In genomic region chr9:71770991-71771767, GRCm38 (mm10) we compare ENCODE assay signal across 8 mouse cellular contexts. TPM values are rescaled to one million over a fixed set of nuclear protein-coding genes. Genes with fewer than 3 reads are reported as not detected.
DNase-seq lines count a peak whose midpoint lies in the region; ATAC-seq and TF ChIP-seq lines count a peak whose summit lies in the region.

Gene Cgnl1 (minus strand): TSS chr9:71771602.

- H3K4me2 ChIP-seq in liver, embryonic 11.5 days = peak within 1 kb of the TSS; percentile 77
- peak within 1 kb of the TSS; percentile 58 for H3K4me2 ChIP-seq in myocyte (ENCODE audit: low read depth)

- peaks cover 3% of the 10 kb centered on the region; the same call in 1 of the 2 replicates for H3K9me3 ChIP-seq in erythroblast, embryonic 14.5 days (ENCODE audit: control insufficient read depth, low read length)
- no peaks in the 10 kb centered on the region for H3K9me3 ChIP-seq in liver, embryonic 11.5 days (ENCODE audit: control insufficient read depth, low read length)

- peak within 1 kb of the TSS; percentile 52 for H3K4me3 ChIP-seq in erythroblast, embryonic 14.5 days (replicated peaks)
- peak within 1 kb of the TSS; percentile 63 for H3K4me3 ChIP-seq in liver, embryonic 11.5 days (ENCODE audit: low read depth, low read length)
- H3K4me3 ChIP-seq in myocyte = peak within 1 kb of the TSS; percentile 6

- TF ChIP-seq POLR2A in myocyte (IDR thresholded peaks at IDR 0.05; ENCODE audit: insufficient read length, low read depth) = peak; percentile 27

- no peak within 1 kb of the TSS for H3K27ac ChIP-seq in liver, embryonic 11.5 days (ENCODE audit: low read depth, low read length)

- no peaks in the 10 kb centered on the region for H3K36me3 ChIP-seq in erythroblast, embryonic 14.5 days (ENCODE audit: control insufficient read depth)
- no peaks in the 10 kb centered on the region for H3K36me3 ChIP-seq in liver, embryonic 11.5 days (ENCODE audit: control insufficient read depth, insufficient read depth, low read length)
- no peaks in the 10 kb centered on the region for H3K36me3 ChIP-seq in myocyte (ENCODE audit: control insufficient read depth, insufficient read depth)

- peak within 1 kb of the TSS; percentile 57 for H3K9ac ChIP-seq in liver, embryonic 11.5 days (ENCODE audit: low read depth, low read length)

- H3K79me2 ChIP-seq in myocyte (ENCODE audit: control insufficient read depth, insufficient read depth) = no peaks in the 10 kb centered on the region

- ATAC-seq in erythroblast, adult 5-6 weeks (replicated peaks; ENCODE audit: low FRiP score, poor library complexity, severe bottlenecking) = no peak
- ATAC-seq in liver, embryonic 11.5 days (replicated peaks; ENCODE audit: low FRiP score) = peak; percentile 75

- peaks cover 2% of the 10 kb centered on the region for H3K4me1 ChIP-seq in erythroblast, embryonic 14.5 days (ENCODE audit: control insufficient read depth)
- peaks cover 9% of the 10 kb centered on the region for H3K4me1 ChIP-seq in liver, embryonic 11.5 days (replicated peaks; ENCODE audit: control insufficient read depth, insufficient read depth, low read length)

- WGBS in liver, embryonic 11.5 days = under 1% methylated on average over 61 of the region's 67 CpGs

- H3K27me3 ChIP-seq in erythroblast, embryonic 14.5 days (ENCODE audit: control insufficient read depth) = peaks cover 33% of the 10 kb centered on the region
- H3K27me3 ChIP-seq in liver, embryonic 11.5 days (replicated peaks; ENCODE audit: control insufficient read depth, insufficient read depth, low read length) = peaks cover 29% of the 10 kb centered on the region
- H3K27me3 ChIP-seq in myocyte (ENCODE audit: control insufficient read depth, insufficient read depth, insufficient read length) = no peaks in the 10 kb centered on the region

- DNase-seq in cerebellum, postnatal 10 days = peak; percentile 48 to 63
- DNase-seq in gastrocnemius, postnatal 36 days = peak; percentile 55 to 67
- peak; percentile 3 for DNase-seq in induced T-regulatory cell, adult 2 months (ENCODE audit: low read depth)
- DNase-seq in liver, embryonic 11.5 days (ENCODE audit: low spot score) = peak; percentile 76
- peak; percentile 12 for DNase-seq in thymus, postnatal 14 days

- H3ac ChIP-seq in myocyte (ENCODE audit: control insufficient read depth, insufficient read length) = peak within 1 kb of the TSS; percentile 48

- intact Hi-C loops in gastrocnemius, postnatal 36 days (cut with DNase I) = loop anchor here (5.0 kb wide), 1 partner anchor 124 kb away; no protein-coding TSS in a partner anchor

TF ChIP-seq in myocyte, 11 proteins besides CTCF, POLR2A, EP300 and RAD21:
- TF ChIP-seq MYOD1 (IDR thresholded peaks at IDR 0.05; ENCODE audit: control insufficient read depth in 1 of 3, insufficient read length in 2 of 3, low read depth in 2 of 3) (peak in 2 of 3 experiments; percentile 70 to 84), MYOG (IDR thresholded peaks at IDR 0.05; ENCODE audit: control insufficient read depth in 1 of 3, insufficient read depth in 1 of 3, insufficient read length in 2 of 3, low read depth in 2 of 3) (peak; percentile 11 to 76 (median 64)), TCF3 (IDR thresholded peaks at IDR 0.05; ENCODE audit: insufficient read length, low read depth) (peak; percentile 22), CEBPB (IDR thresholded peaks at IDR 0.05; ENCODE audit: insufficient read depth, poor library complexity, severe bottlenecking) (no peak)

RNA-seq across cellular contexts. Expression of gene Cgnl1, which starts in this region (rescaled TPM):
- not detected in 2 replicates for polyA plus RNA-seq in erythroblast, embryonic 14.5 days (2012)
- not detected in 2 replicates for total RNA-seq in erythroblast, adult 5-6 weeks (2015; ENCODE audit: low replicate concordance)
- 0.26 and 0.70 TPM in 2 replicates for total RNA-seq in erythroblast, adult 5-6 weeks (2017; ENCODE audit: low replicate concordance)
- total RNA-seq in gastrocnemius, postnatal 36 days (2021) = 1 to 10 TPM; 4.0 to 7.6 TPM
- polyA plus RNA-seq in liver, embryonic 11.5 days (2014; fragmentation: Nextera tagmentation; extraction: Ambion mirVana) = 4.5 and 5.9 TPM in 2 replicates
- 3.7 TPM for polyA plus RNA-seq in myocyte (2012; fragmentation: generic; extraction: Trizol)

Comparison
In these comparisons a context has a peak if more than half of its experiments do, and no peak if none do; other contexts are left out.
1. H3K4me3 ChIP-seq: peak in every context shown above with its lines; median percentile 63 in liver, embryonic 11.5 days; 52 in erythroblast, embryonic 14.5 days; 6 in myocyte.
2. DNase-seq: peak in every context shown above with its lines; median percentile 76 in liver, embryonic 11.5 days; 61 in gastrocnemius, postnatal 36 days; 56 in cerebellum, postnatal 10 days; 12 in thymus, postnatal 14 days; 3 in induced T-regulatory cell, adult 2 months.